Mouse (Mus musculus) forebrain, embryonic 13.5 days (tissue): ENCODE measurements around the gene Slu7. TPM values are rescaled to one million over a fixed set of nuclear protein-coding genes. Genes with fewer than 3 reads are reported as not detected.

Experiments used
- ATAC-seq: fragments of 200-750 bp; cut with Nextera tagmentation; 2 replicates; pipeline ENCODE4 v1.8.0; 2017
- H3K27ac ChIP-seq: fragments of 300-500 bp; sonication (generic); 2 replicates; pipeline ENCODE4 v1.5.1; 2015; ENCODE audit warnings: inconsistent platforms, mild to moderate bottlenecking, moderate library complexity
- H3K27me3 ChIP-seq: fragments of 300-500 bp; sonication (generic); 2 replicates; pipeline ENCODE4 v1.6.1; 2015; ENCODE audit warnings: mild to moderate bottlenecking, inconsistent platforms
- H3K36me3 ChIP-seq: fragments of 300-500 bp; sonication (generic); 2 replicates; pipeline ENCODE4 v1.6.1; 2015; ENCODE audit warnings: mild to moderate bottlenecking, inconsistent platforms; ENCODE audit not compliant: poor library complexity, severe bottlenecking
- H3K4me1 ChIP-seq: fragments of 300-500 bp; sonication (generic); 2 replicates; pipeline ENCODE4 v1.6.1; 2015; ENCODE audit warnings: inconsistent platforms
- H3K4me2 ChIP-seq: fragments of 300-500 bp; sonication (generic); 2 replicates; pipeline ENCODE4 v1.6.1; 2015; ENCODE audit warnings: inconsistent platforms, mild to moderate bottlenecking, moderate library complexity
- H3K4me3 ChIP-seq: fragments of 300-500 bp; sonication (generic); 2 replicates; pipeline ENCODE4 v1.5.1; 2015; ENCODE audit warnings: mild to moderate bottlenecking, inconsistent platforms
- H3K9ac ChIP-seq: fragments of 300-500 bp; sonication (generic); 2 replicates; pipeline ENCODE4 v1.6.1; 2015; ENCODE audit warnings: mild to moderate bottlenecking, inconsistent platforms
- H3K9me3 ChIP-seq: fragments of 300-500 bp; sonication (generic); replicated peaks from 2 replicates; pipeline ENCODE4 v1.6.1; 2016; ENCODE audit warnings: inconsistent platforms
- WGBS: fragments of 180-500 bp; shearing (Covaris S2); methylation state at CpG from one replicate; pipeline ENCODE4 v1.1.7; 2015; 5-methylcytosine and 5-hydroxymethylcytosine counted together
- polyA plus RNA-seq: library from polyadenylated mRNA; unstranded; fragments of >200 nt; fragmentation: Nextera tagmentation; extraction: Ambion mirVana; gene quantifications from 2 replicates; pipeline ENCODE4 v1.2.1, GENCODE M21; 2015

Slu7 gene
- polyA plus RNA-seq, 1 experiment from 2014 or later: 68.4 TPM

DNA sequence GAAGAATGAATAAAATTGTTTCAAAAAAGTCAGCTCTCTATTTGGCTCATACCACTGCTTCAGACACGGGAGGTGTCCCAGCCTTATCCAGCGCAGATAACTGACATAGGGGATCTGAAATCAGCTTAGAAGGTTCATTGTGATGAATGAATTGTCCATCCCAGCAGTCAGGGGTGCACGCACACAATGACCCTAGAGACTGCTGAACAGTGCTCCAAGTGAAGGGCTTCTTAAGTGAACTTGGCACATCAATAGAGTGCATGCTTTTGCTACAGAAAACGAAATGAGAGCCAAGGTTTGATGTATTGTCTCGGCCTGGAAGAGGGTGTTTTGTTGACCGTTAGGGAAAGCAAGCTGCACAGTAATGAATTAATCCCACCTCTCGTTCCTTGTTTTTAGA, 36.9 kb upstream of the Slu7 start:
- Histone ChIP-seq H3K4me2 (no peak overlapping the region), H3K4me1 (peaks cover 6% of the 10 kb centered on the region; the same call in 1 of the 2 replicates), H3K9me3 (no peaks in the 10 kb centered on the region), H3K27ac (no peak overlapping the region), H3K27me3 (no peaks in the 10 kb centered on the region), H3K9ac (no peak overlapping the region), H3K36me3 (no peaks in the 10 kb centered on the region), H3K4me3 (no peak overlapping the region)
- ATAC-seq: no peak
- 20% methylated on average over 7 of the region's 7 CpGs for WGBS

- no peak for ATAC-seq
- no peaks in the 10 kb centered on the region for H3K9me3 ChIP-seq
- no peak overlapping the region for H3K4me3 ChIP-seq
- WGBS: 39% methylated on average over 4 of the region's 4 CpGs
- H3K4me2 ChIP-seq: no peak overlapping the region
- no peaks in the 10 kb centered on the region for H3K36me3 ChIP-seq
- peaks cover 6% of the 10 kb centered on the region; the same call in 1 of the 2 replicates for H3K4me1 ChIP-seq
- H3K27me3 ChIP-seq: no peaks in the 10 kb centered on the region
- H3K9ac ChIP-seq: no peak overlapping the region
- no peak overlapping the region for H3K27ac ChIP-seq
Measured at GRCm38 (mm10) chr11:43399297-43399696, 34.2 kb upstream of the Slu7 start.

GRCm38 (mm10) chr11:43400131-43400530, 33.4 kb upstream of the Slu7 start:
- no peak for ATAC-seq
- WGBS: 89% methylated on average over 1 of the region's 1 CpGs
- H3K9me3 ChIP-seq: peaks cover 5% of the 10 kb centered on the region; the same call in 1 of the 2 replicates
- no peak overlapping the region for H3K9ac ChIP-seq
- no peak overlapping the region for H3K4me3 ChIP-seq
- no peaks in the 10 kb centered on the region for H3K27me3 ChIP-seq
- no peak overlapping the region for H3K4me2 ChIP-seq
- no peak overlapping the region for H3K27ac ChIP-seq
- no peaks in the 10 kb centered on the region for H3K36me3 ChIP-seq
- H3K4me1 ChIP-seq: peaks cover 6% of the 10 kb centered on the region; the same call in 1 of the 2 replicates

DNA sequence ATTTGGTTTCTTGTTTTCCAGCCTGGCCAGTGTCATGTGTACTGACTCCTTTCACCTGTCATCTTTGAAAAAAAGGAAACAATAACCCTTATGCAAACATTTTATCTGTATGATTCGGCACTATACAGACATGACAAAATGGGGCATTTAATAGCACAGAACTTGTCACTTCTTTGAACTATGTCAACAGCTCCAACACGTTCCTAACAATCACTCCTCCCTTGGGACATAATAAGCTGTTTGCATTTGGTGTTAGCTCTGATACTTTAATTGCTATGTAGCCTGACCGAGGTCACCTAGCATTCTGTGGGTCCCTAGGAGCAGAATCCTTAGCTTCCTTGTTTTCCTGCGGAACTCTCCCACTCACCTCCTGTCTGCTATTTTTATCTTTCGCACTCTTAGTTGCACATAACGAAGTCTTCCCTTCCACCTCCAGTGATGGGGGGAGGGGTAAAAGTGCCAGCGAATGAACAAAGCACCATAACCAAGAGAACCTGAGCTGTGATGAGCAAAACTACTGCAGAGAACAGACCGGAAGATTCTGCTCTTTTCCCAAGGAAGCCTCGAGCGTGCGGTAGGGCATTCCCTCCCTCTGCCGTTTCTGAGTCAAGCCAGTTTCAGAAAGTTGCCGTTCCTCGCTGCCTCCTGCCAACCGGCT, 29.3 kb upstream of the Slu7 start:
- 84% methylated on average over 15 of the region's 15 CpGs for WGBS
- H3K4me3 ChIP-seq: no peak overlapping the region
- ATAC-seq: no peak

DNA sequence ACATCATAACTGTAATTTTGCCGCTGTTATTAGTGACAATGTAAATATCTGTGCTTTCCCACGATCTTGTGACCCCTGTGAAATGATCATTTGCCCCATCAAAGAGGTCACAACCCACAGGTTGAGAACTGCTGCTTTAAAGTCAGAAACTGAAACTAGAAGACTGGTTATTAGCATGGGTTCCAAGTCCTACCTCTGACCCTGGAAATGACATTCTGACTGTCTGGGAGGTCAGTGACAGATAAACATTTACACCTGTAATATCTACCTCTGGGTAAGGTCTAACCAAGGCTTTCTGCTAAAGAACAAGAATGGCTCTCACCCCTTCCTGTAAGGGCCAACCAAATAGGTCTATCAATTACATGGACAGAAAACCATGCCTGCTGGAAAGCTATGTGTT, 24.7 kb upstream of the Slu7 start:
- Histone ChIP-seq H3K4me1 (no peaks in the 10 kb centered on the region), H3K27ac (no peak overlapping the region), H3K4me3 (no peak overlapping the region), H3K27me3 (no peaks in the 10 kb centered on the region), H3K9me3 (peaks cover 5% of the 10 kb centered on the region; the same call in 1 of the 2 replicates), H3K9ac (no peak overlapping the region), H3K4me2 (no peak overlapping the region), H3K36me3 (no peaks in the 10 kb centered on the region)
- ATAC-seq: no peak
- WGBS: 88% methylated on average over 2 of the region's 2 CpGs

More for the DNA sequence above, 29.3 kb upstream of the Slu7 start:
- Histone ChIP-seq H3K4me2 (no peak overlapping the region), H3K9ac (no peak overlapping the region), H3K9me3 (peaks cover 5% of the 10 kb centered on the region; the same call in 1 of the 2 replicates), H3K4me1 (no peaks in the 10 kb centered on the region), H3K27me3 (no peaks in the 10 kb centered on the region), H3K36me3 (no peaks in the 10 kb centered on the region), H3K27ac (no peak overlapping the region)

DNA sequence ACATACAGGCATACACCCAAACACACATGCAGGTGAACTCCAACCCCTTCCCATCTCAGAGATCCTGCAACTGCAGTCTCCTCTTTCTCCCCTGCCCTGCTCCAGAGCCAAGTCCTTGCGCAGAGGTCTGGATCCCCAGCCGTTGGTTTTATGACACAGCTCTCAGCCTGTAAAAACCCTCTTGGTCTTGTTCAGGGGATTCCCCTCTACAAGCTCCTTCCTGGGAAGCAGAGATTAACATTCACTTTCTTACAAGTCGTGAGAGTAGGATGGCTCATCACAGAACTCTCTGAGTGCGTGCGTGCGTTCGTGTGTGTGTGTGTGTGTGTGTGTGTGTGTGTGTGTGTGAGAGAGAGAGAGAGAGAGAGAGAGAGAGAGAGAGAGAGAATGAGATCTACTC, 23.3 kb upstream of the Slu7 start:
- Histone ChIP-seq H3K4me1 (no peaks in the 10 kb centered on the region), H3K27me3 (no peaks in the 10 kb centered on the region), H3K4me3 (no peak overlapping the region), H3K4me2 (no peak overlapping the region), H3K9ac (no peak overlapping the region), H3K36me3 (no peaks in the 10 kb centered on the region), H3K9me3 (no peaks in the 10 kb centered on the region), H3K27ac (no peak overlapping the region)
- no peak for ATAC-seq
- WGBS: 77% methylated on average over 7 of the region's 7 CpGs

DNA sequence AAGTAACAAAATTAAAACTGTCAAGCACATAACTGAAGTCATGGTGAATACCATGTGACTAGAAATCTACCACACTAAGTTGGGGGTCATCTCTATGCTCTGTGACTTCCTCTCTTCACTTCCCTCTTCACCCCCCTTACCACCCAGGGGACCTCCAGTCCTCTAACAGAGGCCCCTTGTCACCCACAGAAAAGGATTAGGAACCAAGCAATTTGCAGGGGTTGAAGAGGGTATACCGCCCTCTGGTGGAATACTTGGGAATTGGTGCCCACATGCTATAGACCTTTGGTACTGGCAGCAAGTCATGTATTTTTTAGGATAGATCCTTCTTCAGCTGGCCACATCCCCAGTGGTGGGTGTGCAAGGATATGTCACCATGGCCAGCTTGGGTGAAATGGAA, 22.1 kb upstream of the Slu7 start:
- H3K9me3 ChIP-seq: no peaks in the 10 kb centered on the region
- no peak overlapping the region for H3K27ac ChIP-seq
- no peaks in the 10 kb centered on the region for H3K27me3 ChIP-seq
- H3K36me3 ChIP-seq: no peaks in the 10 kb centered on the region
- no peak overlapping the region for H3K9ac ChIP-seq
- H3K4me1 ChIP-seq: no peaks in the 10 kb centered on the region
- H3K4me2 ChIP-seq: no peak overlapping the region
- WGBS: 6% methylated on average over 1 of the region's 1 CpGs
- H3K4me3 ChIP-seq: no peak overlapping the region
- peak; percentile 54 for ATAC-seq

DNA sequence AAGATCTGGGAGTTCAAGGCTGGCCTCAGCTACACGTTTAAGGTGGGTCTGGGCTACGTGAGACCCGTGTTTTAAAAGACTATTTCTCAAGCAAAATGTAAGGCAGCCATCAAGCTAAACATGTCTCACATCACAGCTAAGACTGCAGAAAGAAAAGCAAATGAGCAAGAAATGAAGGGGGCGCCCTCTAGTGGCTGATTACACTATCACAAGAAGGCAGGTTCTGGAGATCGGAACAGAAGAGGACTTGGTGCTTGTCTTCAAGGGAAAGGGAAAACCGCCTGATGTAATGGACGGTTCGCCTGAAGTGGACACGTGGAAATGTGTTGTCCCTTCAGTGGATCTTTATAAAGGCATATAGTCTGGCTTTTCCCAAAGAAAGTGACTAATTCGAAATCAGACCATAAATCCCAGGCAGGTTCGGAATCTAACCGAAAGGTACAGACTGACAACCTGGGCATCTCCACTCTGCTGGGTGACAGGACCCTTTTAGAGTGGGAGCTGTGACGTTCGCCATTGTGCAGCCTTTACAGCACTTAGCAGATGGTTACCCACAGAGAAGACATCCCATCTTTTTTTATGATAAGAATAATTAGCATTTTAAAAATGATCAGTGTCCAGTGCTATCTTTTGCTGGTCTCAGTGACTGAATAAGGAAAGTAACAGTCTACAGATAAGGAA, 20.6 kb upstream of the Slu7 start:
- 0 out of 2 replicates have a peak, but pooled peaks cover 3% of the 10 kb centered on the region for H3K4me1 ChIP-seq
- no peaks in the 10 kb centered on the region for H3K36me3 ChIP-seq
- H3K27me3 ChIP-seq: no peaks in the 10 kb centered on the region
- H3K9me3 ChIP-seq: no peaks in the 10 kb centered on the region
- H3K4me2 ChIP-seq: peak overlapping the region; percentile 25; the same call in 1 of the 2 replicates
- no peak overlapping the region for H3K27ac ChIP-seq
- peak; percentile 77 for ATAC-seq
- no peak overlapping the region for H3K4me3 ChIP-seq
- WGBS: 23% methylated on average over 14 of the region's 14 CpGs
- H3K9ac ChIP-seq: no peak overlapping the region

DNA sequence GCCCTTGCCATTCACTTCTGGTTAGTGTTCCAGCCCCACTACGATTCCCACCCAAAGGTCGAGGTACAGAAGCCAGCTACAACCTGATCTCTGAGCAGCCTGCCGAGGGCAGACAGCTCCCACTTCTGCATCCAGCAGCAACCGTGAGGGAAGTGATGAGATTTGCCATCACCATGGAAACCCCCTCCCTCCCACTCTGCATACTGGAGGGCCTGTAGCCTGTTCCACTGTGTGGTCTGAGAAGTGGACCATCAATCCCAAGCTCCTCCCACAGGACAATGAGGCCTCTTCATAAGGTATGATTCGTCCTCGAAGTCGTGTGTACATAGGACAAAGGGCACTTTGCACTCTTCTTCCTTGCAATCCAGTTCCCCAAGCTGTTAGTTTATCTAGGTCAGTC, 16.3 kb upstream of the Slu7 start:
- Histone ChIP-seq H3K9me3 (no peaks in the 10 kb centered on the region), H3K4me3 (no peak overlapping the region), H3K27ac (no peak overlapping the region), H3K4me2 (no peak overlapping the region), H3K4me1 (0 out of 2 replicates have a peak, but pooled peaks cover 3% of the 10 kb centered on the region), H3K36me3 (no peaks in the 10 kb centered on the region), H3K27me3 (no peaks in the 10 kb centered on the region), H3K9ac (no peak overlapping the region)
- ATAC-seq: no peak
- WGBS: 52% methylated on average over 7 of the region's 7 CpGs

DNA sequence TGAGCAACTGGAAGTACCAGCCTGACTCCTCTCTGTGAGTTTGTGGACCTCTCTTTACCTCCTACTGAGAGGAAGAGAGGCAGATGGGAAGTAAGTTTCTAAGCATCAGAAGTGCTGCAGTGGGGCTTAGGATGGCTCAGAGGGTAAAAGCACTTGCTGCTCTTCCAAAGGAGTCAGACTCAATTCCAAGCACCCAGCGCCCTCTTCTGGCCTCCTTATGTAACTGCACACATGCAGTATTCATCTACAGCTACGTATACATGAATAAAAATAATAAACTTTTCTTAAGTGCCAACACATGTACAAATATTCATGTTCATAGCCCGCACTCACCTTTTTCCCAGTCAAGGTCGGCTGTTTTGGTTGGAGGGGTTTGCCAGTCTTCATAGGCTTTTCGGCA, 9.2 kb upstream of the Slu7 start:
- Histone ChIP-seq H3K9me3 (no peaks in the 10 kb centered on the region), H3K9ac (no peak overlapping the region), H3K4me1 (peaks cover 5% of the 10 kb centered on the region; the same call in 1 of the 2 replicates), H3K4me2 (no peak overlapping the region), H3K36me3 (no peaks in the 10 kb centered on the region), H3K27ac (no peak overlapping the region), H3K4me3 (no peak overlapping the region), H3K27me3 (no peaks in the 10 kb centered on the region)
- no peak for ATAC-seq
- WGBS: 75% methylated on average over 5 of the region's 5 CpGs

DNA sequence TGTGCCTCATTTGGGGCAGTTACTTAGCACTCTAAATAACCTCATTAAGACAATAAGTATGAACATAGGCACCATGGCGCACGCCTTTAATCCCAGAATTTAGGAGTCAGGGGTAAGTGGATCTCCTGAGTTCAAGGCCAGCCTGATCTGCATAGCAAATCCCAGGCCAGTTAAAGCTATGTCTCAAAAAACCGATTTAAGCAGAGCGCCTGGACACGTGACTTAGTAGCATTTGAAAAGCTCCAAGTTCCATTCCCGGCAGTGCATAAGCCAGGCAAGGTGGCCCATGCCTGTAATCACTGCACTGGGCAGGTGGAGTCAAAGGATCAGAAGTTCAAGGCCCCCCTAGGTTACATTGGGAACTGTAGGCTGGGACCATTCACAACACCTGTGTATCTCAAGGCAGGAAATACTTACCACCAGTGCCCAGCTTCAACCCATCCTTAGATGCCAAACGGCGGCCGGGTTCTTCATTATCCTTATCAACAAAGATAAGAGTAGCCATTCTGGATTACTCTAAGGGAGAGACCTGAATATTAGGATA, 8.3 kb upstream of the Slu7 start:
- WGBS: 91% methylated on average over 9 of the region's 9 CpGs
- peak overlapping the region; percentile 66 for H3K4me2 ChIP-seq

DNA sequence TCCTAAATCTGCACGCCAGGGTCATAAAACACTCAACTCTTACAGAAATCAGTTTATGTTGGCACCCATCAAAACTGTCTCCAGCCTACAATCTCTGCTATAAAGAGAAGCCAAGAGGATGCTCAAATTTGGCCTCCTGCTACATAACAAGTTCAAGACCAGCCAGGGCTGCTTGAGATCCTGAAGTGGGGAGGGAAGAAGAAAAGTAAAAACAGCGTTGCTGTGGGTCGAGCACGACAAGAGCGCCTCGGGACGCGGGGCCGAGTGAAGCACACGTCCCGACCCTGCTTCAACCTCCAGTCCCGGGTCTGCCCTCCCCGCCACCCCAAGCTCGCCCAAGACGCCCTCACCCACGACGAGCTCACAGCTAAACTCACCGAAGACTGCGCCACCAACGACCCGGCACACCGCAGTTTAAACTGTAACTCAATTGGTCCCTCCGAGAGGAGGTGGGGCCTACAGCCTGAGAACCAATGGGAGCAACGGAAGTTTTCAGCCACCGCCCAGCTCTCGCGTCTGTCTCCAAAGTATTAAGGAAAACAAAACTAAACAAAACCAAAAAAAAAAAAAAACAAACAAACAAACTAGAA, 7.6 kb upstream of the Slu7 start, which contains the start of gene Pttg1:
Pttg1 (minus strand) TSS at position 428 of the 590 bp plus-strand sequence.
- Histone ChIP-seq H3K4me1 (peaks cover 5% of the 10 kb centered on the region; the same call in 1 of the 2 replicates), H3K4me3 (peak within 1 kb of the TSS; percentile 56), H3K9me3 (no peaks in the 10 kb centered on the region), H3K27me3 (no peaks in the 10 kb centered on the region), H3K27ac (no peak within 1 kb of the TSS), H3K36me3 (no peaks in the 10 kb centered on the region), H3K9ac (peak within 1 kb of the TSS; percentile 66), H3K4me2 (peak within 1 kb of the TSS; percentile 66)
- WGBS: 3% methylated on average over 27 of the region's 27 CpGs
- ATAC-seq: peak; percentile 98

More for the DNA sequence above, 8.3 kb upstream of the Slu7 start:
- Histone ChIP-seq H3K9ac (no peak overlapping the region), H3K36me3 (no peaks in the 10 kb centered on the region), H3K27me3 (no peaks in the 10 kb centered on the region), H3K4me3 (peak overlapping the region; percentile 56), H3K27ac (no peak overlapping the region), H3K4me1 (peaks cover 5% of the 10 kb centered on the region; the same call in 1 of the 2 replicates), H3K9me3 (no peaks in the 10 kb centered on the region)
- ATAC-seq: peak; percentile 36; the same call in 1 of the 2 replicates
